1 mouse cellular context compared by ENCODE assay signal in genomic region chr2:152914310-152915120, GRCm38 (mm10).
A peak's percentile ranks its signal among the peaks of the same experiment; 100 is the strongest.
TF ChIP-seq lines count a peak whose summit lies in the region.

No protein-coding gene starts in this region.

TF ChIP-seq in MEL, 35 proteins besides CTCF, POLR2A, EP300 and RAD21 (continued from another document):
- TF ChIP-seq MXI1 (IDR thresholded peaks at IDR 0.05; ENCODE audit: low read depth, low read length) = peak; percentile 38; the same call in 1 of the 2 replicates
- TF ChIP-seq MAZ (IDR thresholded peaks at IDR 0.05; ENCODE audit: low read depth, low read length) = no peak; the same call in 1 of the 2 replicates
- TF ChIP-seq BHLHE40 (IDR thresholded peaks at IDR 0.05; ENCODE audit: borderline replicate concordance, low read depth, low read length) = 0 out of 2 replicates have a peak, but pooled peaks have one; percentile 29
- TF ChIP-seq POLR2AphosphoS5 (IDR thresholded peaks at IDR 0.05; ENCODE audit: borderline replicate concordance, low read depth, low read length) = no peak
- no peak for TF ChIP-seq ZKSCAN1 (IDR thresholded peaks at IDR 0.05; ENCODE audit: low read depth, low read length)
- no peak for TF ChIP-seq POLR2AphosphoS2 (IDR thresholded peaks at IDR 0.05; ENCODE audit: low read length)
- no peak for TF ChIP-seq GABPA (IDR thresholded peaks at IDR 0.05; ENCODE audit: low read depth, low read length)
- no peak for TF ChIP-seq ELF1 (IDR thresholded peaks at IDR 0.05; ENCODE audit: low read depth, low read length)
- no peak for TF ChIP-seq UBTF (IDR thresholded peaks at IDR 0.05; ENCODE audit: borderline replicate concordance, insufficient read depth, low read depth, low read length)
- TF ChIP-seq USF2 (IDR thresholded peaks at IDR 0.05; ENCODE audit: borderline replicate concordance in 1 of 2, insufficient read depth in 1 of 2, low read depth in 1 of 2, low read length in 2 of 2) = no peak
- TF ChIP-seq CHD2 (IDR thresholded peaks at IDR 0.05; ENCODE audit: low read length) = no peak
- peak; percentile 9; the same call in 1 of the 2 replicates for TF ChIP-seq ETS1 (IDR thresholded peaks at IDR 0.05; ENCODE audit: low read depth, low read length)
- TF ChIP-seq NELFE (IDR thresholded peaks at IDR 0.05; ENCODE audit: low read depth, low read length) = no peak
- TF ChIP-seq GATA1 (IDR thresholded peaks at IDR 0.05; ENCODE audit: low read depth, low read length) = peak; percentile 28; the same call in 1 of the 2 replicates
- no peak for TF ChIP-seq MAX (IDR thresholded peaks at IDR 0.05; ENCODE audit: low read length)
TF ChIP-seq in MEL: peak in this region for 8.
